Mouse (Mus musculus): ENCODE measurements at regions not wholly inside any gene's neighbourhood (a gene's known extent, or its start where the extent isn't known, plus 50 kb on each side); places are given as distances from the start of the nearest gene placed in this dataset.

GRCm38 (mm10) chr9:67610696-67611095 is 51.2 kb upstream of the Tln2 start:
- DNase-seq (ENCODE audit: low spot score in 2 of 2): no peak

GRCm38 (mm10) chr9:67611676-67612075 is 52.2 kb upstream of the Tln2 start:
- DNase-seq (ENCODE audit: low spot score in 2 of 2): no peak

- DNase-seq (ENCODE audit: low spot score in 2 of 2): no peak
Observed at GRCm38 (mm10) chr9:67612101-67612500, 52.6 kb upstream of the Tln2 start.

GRCm38 (mm10) chr9:67614068-67614727 is 54.7 kb upstream of the Tln2 start:
- no peak for DNase-seq (ENCODE audit: low spot score in 2 of 2)

GRCm38 (mm10) chr9:67616207-67616606 is 56.7 kb upstream of the Tln2 start:
- DNase-seq (ENCODE audit: low spot score in 2 of 2): no peak

GRCm38 (mm10) chr9:67617341-67618217 is 58.1 kb upstream of the Tln2 start:
- DNase-seq (ENCODE audit: low spot score in 2 of 2): no peak

GRCm38 (mm10) chr9:67620945-67621344 is 61.4 kb upstream of the Tln2 start:
- no peak for DNase-seq (ENCODE audit: low spot score in 2 of 2)

- no peak for DNase-seq (ENCODE audit: low spot score in 2 of 2)
Observed at GRCm38 (mm10) chr9:67627196-67627595, 67.7 kb upstream of the Tln2 start.

- no peak for DNase-seq (ENCODE audit: low spot score in 2 of 2)
Observed at GRCm38 (mm10) chr9:67629624-67630023, 70.1 kb upstream of the Tln2 start.

GRCm38 (mm10) chr9:67630173-67630572 is 70.7 kb upstream of the Tln2 start:
- DNase-seq (ENCODE audit: low spot score in 2 of 2): no peak

GRCm38 (mm10) chr9:67631741-67632243 is 72.3 kb upstream of the Tln2 start:
- no peak for DNase-seq (ENCODE audit: low spot score in 2 of 2)

- DNase-seq (ENCODE audit: low spot score in 2 of 2): no peak
Observed at GRCm38 (mm10) chr9:67632521-67633025, 73.1 kb upstream of the Tln2 start.

GRCm38 (mm10) chr9:67633026-67633741 is 73.7 kb upstream of the Tln2 start:
- DNase-seq (ENCODE audit: low spot score in 2 of 2): peak; percentile 18 to 23

GRCm38 (mm10) chr9:67633761-67634441 is 74.4 kb upstream of the Tln2 start:
- DNase-seq (ENCODE audit: low spot score in 2 of 2): peak; percentile 63 to 69

GRCm38 (mm10) chr9:67646820-67647219 is 87.3 kb upstream of the Tln2 start:
- no peak for DNase-seq (ENCODE audit: low spot score in 2 of 2)

- no peak for DNase-seq (ENCODE audit: low spot score in 2 of 2)
Observed at GRCm38 (mm10) chr9:67664773-67665172, 94.5 kb upstream of the C2cd4b start.

- no peak for DNase-seq (ENCODE audit: low spot score in 2 of 2)
Observed at GRCm38 (mm10) chr9:67670261-67671020, 88.8 kb upstream of the C2cd4b start.

GRCm38 (mm10) chr9:67676906-67677305 is 82.3 kb upstream of the C2cd4b start:
- no peak for DNase-seq (ENCODE audit: low spot score in 2 of 2)

GRCm38 (mm10) chr9:67683367-67683766 is 75.9 kb upstream of the C2cd4b start:
- peak; percentile 55 to 56 for DNase-seq (ENCODE audit: low spot score in 2 of 2)

- no peak for DNase-seq (ENCODE audit: low spot score in 2 of 2)
Observed at GRCm38 (mm10) chr9:67692396-67692795, 66.8 kb upstream of the C2cd4b start.

- DNase-seq (ENCODE audit: low spot score in 2 of 2): peak; percentile 16 to 45
Observed at GRCm38 (mm10) chr9:67693716-67694115, 65.5 kb upstream of the C2cd4b start.
